Mouse (Mus musculus) liver, adult (tissue): ENCODE results near the gene Actc1.
A peak's percentile ranks its signal among the peaks of the same experiment; 100 is the strongest.

Experiments used
- GATA4 ChIP-seq: IDR thresholded peaks from 2 replicates; pipeline ENCODE4 v1.6.1; 2014; ENCODE audit warnings: mild to moderate bottlenecking, low read length; ENCODE audit not compliant: insufficient replicate concordance

The Actc1 gene

GRCm38 (mm10) chr2:114052696-114053598 is at the start of gene Actc1:
Gene Actc1 (minus strand): TSS chr2:114053548.
- no peak for TF ChIP-seq GATA4

GRCm38 (mm10) chr2:114102471-114102870 is 49.1 kb upstream of the Actc1 start:
- TF ChIP-seq GATA4, result no peak

GRCm38 (mm10) chr2:114100834-114101233 is 47.5 kb upstream of the Actc1 start:
- no peak for TF ChIP-seq GATA4

- no peak for TF ChIP-seq GATA4
These were observed 46.5 kb upstream of the Actc1 start for GRCm38 (mm10) chr2:114099816-114100215.

GRCm38 (mm10) chr2:114099109-114099508 is 45.8 kb upstream of the Actc1 start:
- peak; percentile 88 for TF ChIP-seq GATA4

- no peak for TF ChIP-seq GATA4
These were observed 44.3 kb upstream of the Actc1 start for GRCm38 (mm10) chr2:114097627-114098026.

GRCm38 (mm10) chr2:114096570-114096969 is 43.2 kb upstream of the Actc1 start:
- TF ChIP-seq GATA4, result no peak

GRCm38 (mm10) chr2:114095348-114095747 is 42.0 kb upstream of the Actc1 start:
- no peak for TF ChIP-seq GATA4

GRCm38 (mm10) chr2:114094696-114095095 is 41.3 kb upstream of the Actc1 start:
- no peak for TF ChIP-seq GATA4

- TF ChIP-seq GATA4, result no peak
These were observed 40.2 kb upstream of the Actc1 start for GRCm38 (mm10) chr2:114093577-114093976.

- no peak for TF ChIP-seq GATA4
These were observed 36.5 kb upstream of the Actc1 start for GRCm38 (mm10) chr2:114089862-114090261.

- no peak for TF ChIP-seq GATA4
These were observed 33.9 kb upstream of the Actc1 start for GRCm38 (mm10) chr2:114087271-114087670.

GRCm38 (mm10) chr2:114071876-114072275 is 18.5 kb upstream of the Actc1 start:
- TF ChIP-seq GATA4, result no peak

GRCm38 (mm10) chr2:114066226-114066625 is 12.9 kb upstream of the Actc1 start:
- no peak for TF ChIP-seq GATA4

- TF ChIP-seq GATA4, result no peak
These were observed 10.7 kb upstream of the Actc1 start for GRCm38 (mm10) chr2:114064004-114064403.

GRCm38 (mm10) chr2:114060071-114060591 is 6.8 kb upstream of the Actc1 start:
- no peak for TF ChIP-seq GATA4
